Mouse (Mus musculus) liver, embryonic 14.5 days (tissue): ENCODE results near the gene Tspear. TPM values are rescaled to one million over a fixed set of nuclear protein-coding genes. Genes with fewer than 3 reads are reported as not detected.

ENCODE experiments used
- ATAC-seq: fragments of 200-750 bp; cut with Nextera tagmentation; 2 replicates; pipeline ENCODE4 v1.8.0; 2017; ENCODE audit warnings: moderate number of reproducible peaks, mild to moderate bottlenecking, moderate library complexity; ENCODE audit not compliant: insufficient read depth
- DNase-seq, 3 experiments: peaks; one replicate each; pipeline ENCODE4 v3.0.0-alpha.2; 2012 to 2013; ENCODE audit warnings: low read depth in 3 of 3, low spot score in 3 of 3
- H3K27ac ChIP-seq: fragments of 300-500 bp; sonication (generic); 2 replicates; pipeline ENCODE4 v1.5.1; 2014; ENCODE audit warnings: moderate library complexity, mild to moderate bottlenecking, control low read depth, inconsistent platforms
- H3K27me3 ChIP-seq: fragments of 300-500 bp; sonication (generic); 2 replicates; pipeline ENCODE4 v1.6.1; 2014; ENCODE audit warnings: mild to moderate bottlenecking, low read length, moderate library complexity; ENCODE audit not compliant: control insufficient read depth, insufficient read depth
- H3K36me3 ChIP-seq: fragments of 300-500 bp; sonication (generic); replicated peaks from 2 replicates; pipeline ENCODE4 v1.6.1; 2014; ENCODE audit warnings: low read depth; ENCODE audit not compliant: control insufficient read depth, insufficient read depth
- H3K4me1 ChIP-seq, 2 experiments: fragments of 200-500 bp in 1 of 2; fragments of 300-500 bp in 1 of 2; sonication (generic) in 1 of 2; replicated peaks; 2 replicates each; pipeline ENCODE4 v1.6.1; 2012 to 2014; ENCODE audit warnings: antibody characterized with exemption in 1 of 2, inconsistent platforms in 1 of 2, low read length in 1 of 2; ENCODE audit not compliant: control insufficient read depth in 2 of 2, insufficient read depth in 2 of 2
- H3K4me2 ChIP-seq: fragments of 300-500 bp; sonication (generic); 2 replicates; pipeline ENCODE4 v1.6.1; 2014; ENCODE audit warnings: low read depth, mild to moderate bottlenecking, control low read depth, moderate library complexity
- H3K4me3 ChIP-seq, 2 experiments: fragments of 200-500 bp in 1 of 2; fragments of 300-500 bp in 1 of 2; sonication (generic) in 1 of 2; 2 replicates each; pipeline ENCODE4 v1.5.1; 2012 to 2014; ENCODE audit warnings: low read depth in 2 of 2, low read length in 2 of 2, mild to moderate bottlenecking in 2 of 2, control low read depth in 1 of 2, inconsistent platforms in 1 of 2, moderate library complexity in 1 of 2; ENCODE audit not compliant: insufficient read depth in 1 of 2
- H3K9ac ChIP-seq: fragments of 300-500 bp; sonication (generic); replicated peaks from 2 replicates; pipeline ENCODE4 v1.6.1; 2014; ENCODE audit warnings: mild to moderate bottlenecking, control low read depth, moderate library complexity
- H3K9me3 ChIP-seq: fragments of 300-500 bp; sonication (generic); 2 replicates; pipeline ENCODE4 v1.6.1; 2016; ENCODE audit warnings: low read length, mixed read lengths; ENCODE audit not compliant: control insufficient read depth
- CTCF ChIP-seq: IDR thresholded peaks from 2 replicates; pipeline ENCODE4 v1.5.1; 2016; ENCODE audit warnings: antibody characterized with exemption, low read depth, control low read depth
- EP300 ChIP-seq: IDR thresholded peaks from 2 replicates; pipeline ENCODE4 v1.6.1; 2016; ENCODE audit warnings: antibody characterized with exemption, low read depth
- WGBS: fragments of 180-500 bp; shearing (Covaris S2); extraction: QIAGEN DNeasy Blood & Tissue Kit; methylation state at CpG from one replicate; pipeline ENCODE4 v1.1.7; 2014; ENCODE audit not compliant: insufficient replicate concordance; 5-methylcytosine and 5-hydroxymethylcytosine counted together
- polyA plus RNA-seq, 2 experiments: library from polyadenylated mRNA; depleted of rRNA in 1 of 2; stranded (reverse) in 1 of 2; unstranded in 1 of 2; fragments of >200 nt; fragmentation: Nextera tagmentation in 1 of 2; extraction: Ambion mirVana in 1 of 2; gene quantifications; 2 replicates each; pipeline versions ENCODE4 v1.2.1 to v1.2.3; 2012 to 2014

Gene Tspear
- polyA plus RNA-seq, 2 experiments, result 0.03 TPM; not detected in 1

- Histone ChIP-seq H3K4me1 (no peaks in the 10 kb centered on the region), H3K4me3 (no peak overlapping the region), H3K36me3 (peaks cover 21% of the 10 kb centered on the region), H3K9me3 (no peaks in the 10 kb centered on the region), H3K27ac (no peak overlapping the region), H3K27me3 (no peaks in the 10 kb centered on the region), H3K4me2 (no peak overlapping the region), H3K9ac (no peak overlapping the region)
- no peak for DNase-seq
- 63% methylated on average over 8 of the region's 8 CpGs for WGBS
- TF ChIP-seq EP300 (no peak), CTCF (no peak)
- ATAC-seq, result no peak
Measured at GRCm38 (mm10) chr10:77647901-77648300, 38.5 kb upstream of the Tspear start.

DNA sequence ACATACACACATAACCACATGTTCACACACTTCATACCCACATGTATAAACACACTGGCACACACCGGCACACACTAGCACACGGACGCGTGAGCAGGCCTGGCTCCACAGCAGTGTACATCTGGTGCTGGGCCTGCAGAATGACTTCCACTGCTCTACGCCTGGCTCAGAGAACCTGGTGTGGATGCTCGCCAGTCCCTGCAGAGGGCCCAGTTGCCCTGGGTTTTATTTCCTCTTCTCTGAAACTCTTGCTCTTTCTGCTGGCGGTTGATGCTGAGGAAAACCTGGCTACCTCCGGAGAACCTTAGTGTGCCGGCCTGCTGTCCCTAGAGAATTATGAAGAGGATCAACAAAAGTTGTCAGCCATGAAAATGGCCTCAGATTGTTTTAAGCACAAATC is 34.3 kb upstream of the Tspear start:
- ATAC-seq, result no peak
- Histone ChIP-seq H3K27ac (no peak overlapping the region), H3K4me1 (no peaks in the 10 kb centered on the region), H3K9me3 (no peaks in the 10 kb centered on the region), H3K27me3 (no peaks in the 10 kb centered on the region), H3K36me3 (no peaks in the 10 kb centered on the region), H3K4me2 (no peak overlapping the region), H3K4me3 (no peak overlapping the region), H3K9ac (no peak overlapping the region)
- WGBS, result 83% methylated on average over 9 of the region's 9 CpGs
- TF ChIP-seq EP300 (no peak), CTCF (no peak)
- no peak for DNase-seq

DNA sequence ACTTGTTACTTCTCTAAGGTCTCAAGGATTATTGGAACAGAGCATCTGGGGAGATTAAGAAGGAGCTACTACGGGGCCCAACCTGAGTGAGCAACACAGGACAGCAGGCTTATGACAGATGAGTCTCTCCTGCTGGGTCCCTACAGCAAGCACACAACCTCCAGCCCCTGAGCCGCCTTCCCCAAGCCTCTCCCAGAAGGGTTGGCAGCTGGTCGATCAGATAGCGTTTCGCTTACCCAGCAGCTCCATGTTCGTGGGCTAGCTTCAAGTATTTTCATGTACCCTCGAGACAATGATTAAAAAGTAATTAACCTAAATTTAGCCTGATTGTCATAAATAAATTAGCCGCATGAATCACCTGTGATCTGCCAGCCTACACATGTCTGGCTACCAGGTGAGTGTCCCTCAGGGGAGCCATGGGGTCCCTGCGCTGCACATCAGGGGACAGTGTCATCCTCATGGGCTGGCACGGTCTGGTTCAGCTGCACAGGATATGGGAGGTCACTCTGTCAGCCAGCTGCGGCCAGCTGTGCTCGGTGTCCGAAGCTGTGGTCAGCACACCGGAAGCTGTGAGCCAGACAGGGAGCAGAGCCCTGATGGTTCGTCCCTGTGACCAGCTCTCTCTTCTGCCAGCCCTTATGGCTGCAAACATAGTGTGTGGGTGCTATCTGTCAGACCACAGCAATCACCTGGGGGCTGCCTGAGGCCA is 27.9 kb upstream of the Tspear start:
- TF ChIP-seq CTCF, result no peak
- no peak for TF ChIP-seq EP300
- H3K9ac ChIP-seq, result no peak overlapping the region
- no peak overlapping the region for H3K4me3 ChIP-seq
- DNase-seq (no peak), ATAC-seq (no peak)
- H3K9me3 ChIP-seq, result no peaks in the 10 kb centered on the region
- WGBS, result 44% methylated on average over 15 of the region's 15 CpGs
- H3K27ac ChIP-seq, result no peak overlapping the region
- no peaks in the 10 kb centered on the region for H3K36me3 ChIP-seq
- H3K4me2 ChIP-seq, result no peak overlapping the region
- H3K4me1 ChIP-seq, result no peaks in the 10 kb centered on the region
- no peaks in the 10 kb centered on the region for H3K27me3 ChIP-seq

- Histone ChIP-seq H3K36me3 (no peaks in the 10 kb centered on the region), H3K9ac (no peak overlapping the region), H3K4me3 (no peak overlapping the region), H3K27me3 (no peaks in the 10 kb centered on the region; the same call in none of the 2 replicates), H3K9me3 (no peaks in the 10 kb centered on the region), H3K4me2 (no peak overlapping the region), H3K27ac (no peak overlapping the region), H3K4me1 (no peaks in the 10 kb centered on the region)
- WGBS, result 36% methylated on average over 43 of the region's 43 CpGs
- DNase-seq, result no peak
- no peak for TF ChIP-seq CTCF
- TF ChIP-seq EP300, result no peak
- no peak for ATAC-seq
Measured at GRCm38 (mm10) chr10:77663949-77664665, 22.3 kb upstream of the Tspear start.

DNA sequence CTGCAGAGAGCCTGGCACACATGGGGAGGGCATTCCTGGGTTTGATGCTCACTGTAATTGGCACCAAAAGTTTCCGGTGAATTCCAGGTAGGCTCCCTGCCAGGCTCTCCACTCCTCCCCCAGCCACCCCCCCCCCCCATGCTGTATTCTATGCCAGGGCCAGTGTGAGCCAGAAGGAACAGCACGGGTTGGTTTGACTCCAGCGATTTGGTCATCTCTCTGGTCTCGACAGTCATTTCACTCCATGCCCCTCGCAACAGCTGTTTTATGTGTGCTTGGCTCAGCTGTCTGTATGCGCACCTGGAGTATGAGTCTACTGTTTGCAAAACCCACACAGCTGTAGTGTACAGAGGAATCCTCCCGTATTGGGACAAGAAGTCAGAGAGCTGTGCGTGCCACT is 20.0 kb upstream of the Tspear start:
- no peak for ATAC-seq
- WGBS, result 68% methylated on average over 8 of the region's 8 CpGs

More for the DNA sequence above, 20.0 kb upstream of the Tspear start:
- H3K4me1 ChIP-seq, result peaks cover 8 to 10% of the 10 kb centered on the region in 2 experiments
- no peak for DNase-seq
- no peak overlapping the region for H3K9ac ChIP-seq
- H3K4me3 ChIP-seq, result no peak overlapping the region
- no peaks in the 10 kb centered on the region; the same call in none of the 2 replicates for H3K27me3 ChIP-seq
- no peak for TF ChIP-seq EP300
- TF ChIP-seq CTCF, result no peak
- no peaks in the 10 kb centered on the region for H3K9me3 ChIP-seq
- H3K36me3 ChIP-seq, result no peaks in the 10 kb centered on the region
- no peak overlapping the region for H3K4me2 ChIP-seq
- no peak overlapping the region for H3K27ac ChIP-seq
